Mouse (Mus musculus): ENCODE data around the gene Tent5c. TPM values are rescaled to one million over a fixed set of nuclear protein-coding genes. Genes with fewer than 3 reads are reported as not detected.
A peak's percentile ranks its signal among the peaks of the same experiment; 100 is the strongest.
"Not testable (repeated sequence)": the region's sequence is repeated elsewhere in the genome, so short reads cannot be mapped to it uniquely, and the experiment has no call there.

The Tent5c gene
- polyA plus RNA-seq, 1 experiment from 2014 or later = 6.2 TPM

DNA sequence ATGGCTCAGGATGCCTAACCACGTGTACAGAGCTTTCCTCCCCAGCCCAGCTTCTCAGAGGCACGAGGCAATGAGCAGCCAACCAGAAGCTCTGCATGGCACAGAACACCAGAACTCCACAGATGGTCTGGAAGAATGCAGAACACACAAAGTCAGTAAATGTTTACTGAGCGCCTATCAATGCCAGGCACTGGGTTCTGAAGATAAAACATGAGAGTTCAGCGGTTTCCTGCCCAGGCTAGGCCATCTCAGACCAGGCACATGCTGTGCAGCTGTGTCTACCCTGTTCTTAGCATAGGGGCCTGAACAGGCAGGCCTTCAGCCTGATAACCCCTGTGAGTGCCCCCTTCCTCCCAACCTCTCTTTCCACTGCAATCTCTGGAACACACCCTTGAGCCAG, 59.5 kb downstream of the Tent5c start:
- Histone ChIP-seq H3K9ac (no peak overlapping the region), H3K27ac (no peak overlapping the region), H3K9me3 (no peaks in the 10 kb centered on the region), H3K4me3 (replicated peaks) (no peak overlapping the region), H3K4me2 (no peak overlapping the region), H3K36me3 (replicated peaks) (no peaks in the 10 kb centered on the region), H3K4me1 (no peaks in the 10 kb centered on the region), H3K27me3 (no peaks in the 10 kb centered on the region)
- 83% methylated on average over 4 of the region's 4 CpGs for WGBS
- ATAC-seq (ENCODE audit: low FRiP score) = no peak

DNA sequence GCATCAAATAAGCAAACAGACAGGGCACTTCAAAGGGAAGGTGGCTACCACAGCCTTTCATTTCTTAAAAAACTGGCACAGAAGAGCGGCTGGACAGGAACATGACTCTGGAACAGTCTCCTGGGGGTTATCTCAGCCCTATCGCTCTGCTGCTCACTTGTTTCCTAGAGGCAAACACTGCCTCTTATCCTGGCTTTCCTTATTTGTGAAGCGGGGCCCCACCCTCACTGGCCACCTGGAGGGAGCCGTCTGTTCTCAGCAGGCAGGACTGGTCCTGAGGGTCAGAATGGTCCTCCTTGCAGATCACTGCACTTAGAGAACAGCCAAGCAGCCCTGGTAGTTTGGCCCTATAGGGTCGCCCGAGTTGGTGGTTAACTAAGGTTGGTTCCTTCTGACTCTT, 61.6 kb downstream of the Tent5c start:
- Histone ChIP-seq H3K27me3 (no peaks in the 10 kb centered on the region), H3K9ac (no peak overlapping the region), H3K27ac (no peak overlapping the region), H3K4me1 (no peaks in the 10 kb centered on the region), H3K36me3 (replicated peaks) (no peaks in the 10 kb centered on the region), H3K4me3 (replicated peaks) (no peak overlapping the region), H3K4me2 (no peak overlapping the region), H3K9me3 (no peaks in the 10 kb centered on the region)
- ATAC-seq (ENCODE audit: low FRiP score) = no peak
- 72% methylated on average over 6 of the region's 6 CpGs for WGBS

DNA sequence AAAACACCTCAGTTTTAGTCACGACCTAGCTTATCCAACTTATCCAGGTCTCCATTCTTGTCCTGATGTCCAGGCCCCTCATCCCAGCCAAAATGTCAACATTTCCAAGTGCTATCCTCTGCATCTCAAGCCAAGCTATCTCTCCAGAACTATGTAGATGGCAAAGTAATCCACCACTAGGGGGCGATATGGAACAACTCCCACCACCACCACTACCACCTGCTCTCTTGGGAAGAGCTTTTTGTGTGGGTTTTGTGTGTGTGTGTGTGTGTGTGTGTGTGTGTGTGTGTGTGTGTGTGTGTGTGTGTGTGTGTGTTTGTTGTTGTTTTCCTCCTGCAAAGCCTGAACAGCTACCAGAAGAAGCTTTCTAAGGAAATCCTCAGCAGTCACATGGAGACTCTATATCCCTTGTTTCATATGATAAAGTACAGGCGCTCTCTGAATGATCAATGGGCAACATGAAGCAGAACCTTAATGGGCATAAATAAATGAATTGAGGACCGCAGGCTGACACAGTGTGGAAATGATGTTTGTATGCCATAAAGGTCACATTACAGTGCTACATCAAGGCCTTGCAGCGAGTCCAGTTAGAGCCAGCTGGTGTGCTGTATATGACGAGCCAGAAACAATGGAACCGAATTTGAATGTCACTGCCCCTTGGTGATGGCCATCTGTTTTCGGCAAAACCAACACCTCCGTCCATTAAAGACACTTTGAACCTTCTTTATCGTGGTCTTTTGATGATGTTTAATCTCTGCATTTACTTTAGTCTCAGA, 66.5 kb downstream of the Tent5c start:
- no peaks in the 10 kb centered on the region for H3K9me3 ChIP-seq
- H3K4me3 ChIP-seq (replicated peaks) = no peak overlapping the region
- no peaks in the 10 kb centered on the region for H3K27me3 ChIP-seq
- H3K9ac ChIP-seq = no peak overlapping the region
- H3K4me1 ChIP-seq = peaks cover 8% of the 10 kb centered on the region; the same call in 1 of the 2 replicates
- H3K36me3 ChIP-seq (replicated peaks) = no peaks in the 10 kb centered on the region
- no peak overlapping the region for H3K4me2 ChIP-seq
- no peak overlapping the region for H3K27ac ChIP-seq
- peak; percentile 44; the same call in 1 of the 2 replicates for ATAC-seq (ENCODE audit: low FRiP score)
- 76% methylated on average over 10 of the region's 10 CpGs for WGBS

DNA sequence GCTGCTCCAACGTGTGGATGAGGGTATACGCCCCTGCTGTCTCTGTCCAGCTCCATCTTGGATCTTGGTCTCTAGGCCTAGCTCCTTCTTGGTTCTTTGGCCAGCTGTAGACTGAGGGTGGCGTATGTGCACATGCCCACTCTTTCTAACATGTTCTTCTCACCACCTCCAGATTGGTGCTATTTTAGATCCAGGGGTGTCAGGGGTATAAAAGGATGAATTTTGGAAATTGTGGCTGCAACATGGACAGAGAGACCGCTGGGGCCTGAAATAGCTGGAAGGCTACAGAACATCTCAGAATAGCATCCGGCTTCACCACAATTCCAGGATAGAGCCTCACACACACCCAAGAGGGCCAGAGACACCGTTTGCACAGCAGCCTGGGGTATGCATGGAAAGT, 67.8 kb downstream of the Tent5c start:
- no peak for ATAC-seq (ENCODE audit: low FRiP score)
- 89% methylated on average over 6 of the region's 6 CpGs for WGBS

DNA sequence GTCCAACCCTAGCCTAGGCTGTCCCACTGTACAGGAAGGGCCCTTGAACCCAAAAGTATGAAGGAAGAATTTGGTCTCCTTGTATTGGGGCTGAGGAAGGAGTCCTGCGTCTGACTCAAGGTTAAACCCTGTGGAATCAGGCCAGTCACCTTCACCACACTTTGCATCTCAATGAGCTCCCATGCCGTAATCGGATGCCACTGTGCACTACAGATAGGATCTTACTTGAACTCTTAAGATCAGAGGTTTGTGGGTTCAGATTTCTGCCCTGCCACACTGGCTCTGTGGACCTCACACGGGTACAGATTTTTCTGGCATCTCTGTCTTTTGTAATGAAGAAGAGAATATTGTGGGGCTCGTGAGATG, 68.5 kb downstream of the Tent5c start:
- H3K4me2 ChIP-seq = no peak overlapping the region
- peaks cover 11% of the 10 kb centered on the region; the same call in 1 of the 2 replicates for H3K4me1 ChIP-seq
- ATAC-seq (ENCODE audit: low FRiP score) = no peak
- no peaks in the 10 kb centered on the region for H3K27me3 ChIP-seq
- no peaks in the 10 kb centered on the region for H3K9me3 ChIP-seq
- 67% methylated on average over 5 of the region's 5 CpGs for WGBS
- no peak overlapping the region for H3K4me3 ChIP-seq (replicated peaks)
- H3K9ac ChIP-seq = no peak overlapping the region
- H3K36me3 ChIP-seq (replicated peaks) = no peaks in the 10 kb centered on the region
- H3K27ac ChIP-seq = no peak overlapping the region

More for the DNA sequence above, 67.8 kb downstream of the Tent5c start:
- no peaks in the 10 kb centered on the region for H3K9me3 ChIP-seq
- no peak overlapping the region for H3K9ac ChIP-seq
- peaks cover 11% of the 10 kb centered on the region; the same call in 1 of the 2 replicates for H3K4me1 ChIP-seq
- H3K27me3 ChIP-seq = no peaks in the 10 kb centered on the region
- H3K4me3 ChIP-seq (replicated peaks) = no peak overlapping the region
- no peak overlapping the region for H3K27ac ChIP-seq
- H3K4me2 ChIP-seq = no peak overlapping the region
- no peaks in the 10 kb centered on the region for H3K36me3 ChIP-seq (replicated peaks)

DNA sequence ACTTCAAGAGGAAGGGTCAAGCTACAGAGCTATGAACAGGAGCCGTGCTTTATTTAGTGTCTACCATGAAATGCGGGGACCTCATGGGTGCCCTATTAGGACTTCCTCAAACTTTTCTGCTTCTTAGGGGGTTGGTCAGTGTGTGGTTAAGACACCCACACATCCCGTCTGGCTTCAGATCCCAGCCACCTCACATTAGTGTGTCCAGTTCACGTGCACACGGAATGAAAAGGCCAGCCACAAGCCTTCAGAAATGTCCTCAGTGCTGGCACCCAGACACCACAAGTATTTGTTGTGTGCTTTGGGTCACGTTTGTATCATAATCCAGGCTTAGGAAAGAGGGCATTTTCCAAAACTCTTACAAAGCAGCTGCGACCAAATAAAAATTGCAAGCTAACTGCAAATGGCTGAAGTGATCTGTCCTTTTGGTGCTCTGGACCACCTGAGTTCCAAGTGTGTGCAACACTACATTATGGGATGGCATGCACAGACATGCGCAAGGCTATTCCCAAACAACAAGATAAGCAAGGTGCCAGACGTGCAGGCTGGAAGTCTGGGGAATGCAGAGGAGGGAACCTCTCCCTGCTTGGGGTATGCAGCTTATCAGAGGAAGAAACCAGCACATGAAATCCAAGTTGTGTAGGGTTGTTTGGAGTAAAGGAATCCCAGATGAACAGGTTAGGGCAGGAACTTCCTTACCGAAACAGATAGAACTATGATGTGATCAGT, 69.0 kb downstream of the Tent5c start:
- no peak for ATAC-seq (ENCODE audit: low FRiP score)
- H3K9me3 ChIP-seq = no peaks in the 10 kb centered on the region
- no peak overlapping the region for H3K27ac ChIP-seq
- 86% methylated on average over 10 of the region's 10 CpGs for WGBS
- H3K4me2 ChIP-seq = no peak overlapping the region
- no peak overlapping the region for H3K9ac ChIP-seq
- H3K4me3 ChIP-seq (replicated peaks) = no peak overlapping the region
- no peaks in the 10 kb centered on the region for H3K36me3 ChIP-seq (replicated peaks)
- H3K4me1 ChIP-seq = peaks cover 11% of the 10 kb centered on the region; the same call in 1 of the 2 replicates
- H3K27me3 ChIP-seq = no peaks in the 10 kb centered on the region

DNA sequence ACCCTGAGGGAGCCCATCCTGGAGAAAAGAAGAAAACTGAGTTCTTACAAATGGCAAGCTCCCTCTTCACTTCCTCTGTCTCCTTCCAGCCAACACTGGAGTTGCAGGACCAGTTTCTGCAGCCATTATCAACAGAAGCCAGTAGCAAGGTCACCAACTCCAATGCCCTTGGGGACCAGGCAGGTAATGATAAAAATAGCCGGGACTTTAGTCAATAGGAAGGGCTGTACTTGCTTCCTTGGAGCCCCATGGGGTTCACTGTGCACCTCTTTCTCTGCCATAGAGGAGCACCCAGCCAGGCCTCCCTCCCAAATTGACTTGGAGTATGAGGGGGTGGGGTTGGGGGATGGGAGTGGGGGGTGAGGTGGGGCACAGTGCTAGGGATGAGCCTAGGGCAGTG, 70.7 kb downstream of the Tent5c start:
- no peaks in the 10 kb centered on the region for H3K27me3 ChIP-seq
- no peak overlapping the region for H3K4me2 ChIP-seq
- no peak for ATAC-seq (ENCODE audit: low FRiP score)
- no peak overlapping the region for H3K9ac ChIP-seq
- H3K27ac ChIP-seq = no peak overlapping the region
- H3K9me3 ChIP-seq = no peaks in the 10 kb centered on the region
- no peak overlapping the region for H3K4me3 ChIP-seq (replicated peaks)
- WGBS = 70% methylated on average over 1 of the region's 1 CpGs
- H3K4me1 ChIP-seq = peaks cover 11% of the 10 kb centered on the region; the same call in 1 of the 2 replicates
- H3K36me3 ChIP-seq (replicated peaks) = no peaks in the 10 kb centered on the region

DNA sequence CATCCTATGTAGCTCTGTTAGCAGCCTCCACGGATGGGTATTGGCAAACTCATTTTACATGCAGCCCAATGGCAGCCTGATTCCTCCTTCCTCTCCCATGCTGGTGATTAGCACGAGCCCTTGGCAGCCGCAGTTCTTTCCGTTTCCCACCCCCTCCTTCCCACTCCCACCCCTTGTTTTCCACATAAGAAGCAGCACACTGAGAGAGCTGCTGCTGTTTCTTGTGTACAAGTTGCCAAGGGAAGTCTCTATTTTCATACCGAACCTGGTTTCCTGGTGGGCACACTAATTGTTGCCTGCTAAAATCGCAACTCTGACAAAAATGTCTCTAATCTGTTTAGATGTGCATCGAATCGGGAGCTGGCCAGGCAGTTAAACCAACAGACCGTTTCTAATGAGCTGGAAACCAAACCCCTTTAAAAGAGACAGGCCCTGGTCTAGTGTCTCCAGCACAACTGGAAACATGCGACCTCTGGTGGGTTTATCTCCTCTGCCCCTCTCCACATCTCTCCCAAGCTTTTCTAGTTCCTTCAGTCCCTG, 71.3 kb downstream of the Tent5c start:
- H3K4me3 ChIP-seq (replicated peaks) = no peak overlapping the region
- H3K36me3 ChIP-seq (replicated peaks) = no peaks in the 10 kb centered on the region
- no peak overlapping the region for H3K9ac ChIP-seq
- H3K27ac ChIP-seq = no peak overlapping the region
- no peaks in the 10 kb centered on the region for H3K27me3 ChIP-seq
- peak overlapping the region; percentile 34 for H3K4me2 ChIP-seq
- peaks cover 11% of the 10 kb centered on the region; the same call in 1 of the 2 replicates for H3K4me1 ChIP-seq
- ATAC-seq (ENCODE audit: low FRiP score) = peak; percentile 51; the same call in 1 of the 2 replicates
- H3K9me3 ChIP-seq = no peaks in the 10 kb centered on the region
- 7% methylated on average over 10 of the region's 10 CpGs for WGBS

DNA sequence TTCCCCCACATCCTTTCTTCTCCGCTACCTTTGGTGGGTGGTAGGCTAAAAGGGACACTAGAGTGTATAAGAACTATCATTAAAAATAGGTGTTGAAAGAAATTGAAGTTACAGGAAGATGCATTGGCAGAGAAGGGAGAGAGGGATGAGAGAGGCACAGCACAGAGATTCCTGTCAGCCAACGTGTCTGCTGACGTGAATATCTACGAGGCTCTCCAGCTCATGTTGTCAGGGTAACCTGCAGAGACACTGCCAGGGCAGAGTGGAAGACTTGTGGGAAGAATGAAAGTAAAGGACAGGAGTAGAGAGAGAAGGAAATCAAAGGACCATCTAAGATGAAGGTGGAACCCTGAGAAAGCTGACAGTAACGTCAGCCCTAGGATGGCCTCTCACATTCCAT, 73.5 kb downstream of the Tent5c start:
- Histone ChIP-seq H3K4me2 (no peak overlapping the region), H3K9ac (no peak overlapping the region), H3K36me3 (replicated peaks) (no peaks in the 10 kb centered on the region)

DNA sequence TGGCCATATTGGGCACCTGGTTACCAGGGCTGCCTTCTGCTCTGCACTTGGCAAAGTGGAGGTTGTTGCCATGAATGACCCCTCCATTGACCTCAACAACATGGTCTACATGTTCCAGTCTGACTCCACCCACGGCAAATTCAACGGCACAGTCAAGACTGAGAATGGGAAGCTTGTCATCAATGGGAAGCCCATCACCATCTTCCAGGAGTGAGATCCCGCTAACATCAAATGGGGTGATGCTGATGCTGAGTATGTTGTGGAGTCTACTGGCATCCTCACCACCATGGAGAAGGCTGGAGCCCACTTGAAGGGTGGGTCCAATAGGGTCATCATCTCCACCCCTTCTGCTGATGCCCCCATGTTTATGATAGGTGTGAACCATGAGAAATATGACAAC, 75.5 kb downstream of the Tent5c start:
- not testable (repeated sequence) for H3K36me3 ChIP-seq (replicated peaks); H3K9me3 ChIP-seq; H3K9ac ChIP-seq; H3K27me3 ChIP-seq; H3K27ac ChIP-seq; H3K4me2 ChIP-seq; H3K4me3 ChIP-seq (replicated peaks); ATAC-seq (ENCODE audit: low FRiP score)
- peaks cover 11% of the 10 kb centered on the region; the same call in 1 of the 2 replicates for H3K4me1 ChIP-seq
- 95% methylated on average over 3 of the region's 3 CpGs for WGBS

More for the DNA sequence above, 73.5 kb downstream of the Tent5c start:
- Histone ChIP-seq H3K9me3 (no peaks in the 10 kb centered on the region), H3K27me3 (no peaks in the 10 kb centered on the region), H3K4me1 (peaks cover 11% of the 10 kb centered on the region; the same call in 1 of the 2 replicates), H3K4me3 (replicated peaks) (no peak overlapping the region), H3K27ac (no peak overlapping the region)
- ATAC-seq (ENCODE audit: low FRiP score) = no peak
- WGBS = 91% methylated on average over 5 of the region's 5 CpGs

DNA sequence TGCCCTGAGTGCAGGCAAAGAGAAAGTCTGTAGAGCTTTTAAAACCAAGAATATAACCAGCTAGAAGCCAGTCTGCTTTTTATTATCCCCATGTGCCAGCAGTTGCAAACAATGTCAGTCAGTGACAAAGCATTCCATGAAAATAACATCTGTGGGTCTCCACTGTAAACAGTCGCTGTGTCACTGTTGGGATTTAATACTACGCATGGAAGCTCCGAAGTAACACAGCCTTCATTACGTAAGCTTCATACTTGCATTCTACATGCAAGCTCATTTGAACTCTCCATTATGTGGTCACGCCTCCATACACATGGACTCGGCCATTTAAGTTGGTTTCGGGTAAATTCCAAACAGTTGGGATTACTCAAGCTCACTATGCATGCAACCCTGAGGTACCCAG, 77.2 kb downstream of the Tent5c start:
- no peak overlapping the region for H3K9ac ChIP-seq
- no peak overlapping the region for H3K4me2 ChIP-seq
- 93% methylated on average over 7 of the region's 7 CpGs for WGBS
- H3K27ac ChIP-seq = no peak overlapping the region
- no peaks in the 10 kb centered on the region for H3K36me3 ChIP-seq (replicated peaks)
- no peak overlapping the region for H3K4me3 ChIP-seq (replicated peaks)
- no peak for ATAC-seq (ENCODE audit: low FRiP score)
- H3K9me3 ChIP-seq = no peaks in the 10 kb centered on the region
- no peaks in the 10 kb centered on the region for H3K4me1 ChIP-seq
- no peaks in the 10 kb centered on the region for H3K27me3 ChIP-seq

DNA sequence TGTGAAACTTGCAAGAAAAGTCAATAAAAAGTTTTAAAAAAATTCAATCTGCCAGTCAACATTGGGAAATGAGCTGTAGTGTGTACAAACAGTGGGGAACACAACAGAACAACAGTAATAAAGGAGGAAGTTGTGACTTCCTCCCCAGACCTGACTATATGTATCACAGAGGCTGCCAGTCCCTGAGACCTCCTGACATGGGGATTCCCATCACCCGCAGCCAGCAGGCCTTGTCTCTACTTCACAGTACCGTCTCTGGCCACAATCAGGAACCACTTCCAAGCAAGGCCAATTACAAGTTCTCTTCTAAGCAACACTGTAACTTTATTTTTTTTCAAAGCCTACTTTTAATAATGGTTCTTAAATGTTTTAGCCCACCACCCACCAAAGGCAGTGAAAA, 79.8 kb downstream of the Tent5c start:
- 85% methylated on average over 2 of the region's 2 CpGs for WGBS
- no peak for ATAC-seq (ENCODE audit: low FRiP score)
- H3K27me3 ChIP-seq = no peaks in the 10 kb centered on the region
- H3K4me2 ChIP-seq = no peak overlapping the region
- no peaks in the 10 kb centered on the region for H3K4me1 ChIP-seq
- no peak overlapping the region for H3K4me3 ChIP-seq (replicated peaks)
- no peaks in the 10 kb centered on the region for H3K36me3 ChIP-seq (replicated peaks)
- H3K27ac ChIP-seq = no peak overlapping the region
- no peaks in the 10 kb centered on the region for H3K9me3 ChIP-seq
- no peak overlapping the region for H3K9ac ChIP-seq
